Mouse (Mus musculus): ENCODE results near the gene Kctd6.

- TF ChIP-seq POLR2A (IDR thresholded peaks at IDR 0.05; ENCODE audit: insufficient read depth, low read depth, low read length) = no peak
- TF ChIP-seq CTCF (IDR thresholded peaks at IDR 0.05; ENCODE audit: insufficient read depth, low read depth, low read length) = no peak
Measured at GRCm38 (mm10) chr14:8206179-8206910, 7.6 kb upstream of the Kctd6 start.
